ENCODE assay signal across 16 mouse cellular contexts in genomic region chr13:72063278-72063761, GRCm38 (mm10).
DNase-seq lines count a peak whose midpoint lies in the region; ATAC-seq lines count a peak whose summit lies in the region.
"Had no signal": no experiment of that assay in that cellular context is flagged by ENCODE, and none has a peak within 500 bp of the region (broad histone marks: within the 10 kb centered on the region; RNA-seq: fewer than 3 reads in every experiment).

No protein-coding gene starts in this region.

- H3K4me3 ChIP-seq in embryonic facial prominence, embryonic 10.5 days, result no peak overlapping the region
- no peak overlapping the region for H3K4me3 ChIP-seq in hindbrain, embryonic 11.5 days (ENCODE audit: low read depth, low read length)
- no peak overlapping the region for H3K4me3 ChIP-seq in midbrain, embryonic 14.5 days (replicated peaks; ENCODE audit: low read depth, low read length)
- H3K4me3 ChIP-seq: embryonic facial prominence, embryonic 13.5 days; heart, embryonic 13.5 days; left cerebral cortex, adult 2 months; limb, embryonic 15.5 days; lung, embryonic 15.5 days had no signal

- peak; percentile 11 for DNase-seq in embryo, embryonic 10.5 days (ENCODE audit: low spot score)
- peak; percentile 27 for DNase-seq in embryonic facial prominence, embryonic 10.5 days (ENCODE audit: low spot score)
- peak; percentile 23 for DNase-seq in hindbrain, embryonic 11.5 days (ENCODE audit: low spot score)
- peak; percentile 56 for DNase-seq in midbrain, embryonic 14.5 days
- DNase-seq in cerebellum, adult 9-10 months, result no peak
- no peak for DNase-seq in thymus, postnatal 0 days (ENCODE audit: low spot score)
- no peak for DNase-seq in urinary bladder, adult 18-20 months (ENCODE audit: low spot score in 2 of 2)
- DNase-seq: cerebellum, adult 2 months; gastrocnemius, postnatal 25 days; thymus, adult 2 months had no signal

- H3K27ac ChIP-seq in embryonic facial prominence, embryonic 10.5 days (replicated peaks), result no peak overlapping the region
- H3K27ac ChIP-seq in hindbrain, embryonic 11.5 days (ENCODE audit: low read depth, low read length), result no peak overlapping the region
- no peak overlapping the region for H3K27ac ChIP-seq in midbrain, embryonic 14.5 days (replicated peaks; ENCODE audit: low read depth, low read length)
- H3K27ac ChIP-seq: embryonic facial prominence, embryonic 13.5 days; heart, embryonic 13.5 days; left cerebral cortex, adult 2 months; limb, embryonic 15.5 days; lung, embryonic 15.5 days had no signal

- peaks cover 22% of the 10 kb centered on the region for H3K4me1 ChIP-seq in embryonic facial prominence, embryonic 10.5 days
- H3K4me1 ChIP-seq in hindbrain, embryonic 11.5 days (replicated peaks; ENCODE audit: control insufficient read depth, insufficient read depth, low read length), result no peaks in the 10 kb centered on the region
- H3K4me1 ChIP-seq in midbrain, embryonic 14.5 days (ENCODE audit: control insufficient read depth, insufficient read depth, low read length), result peaks cover 16% of the 10 kb centered on the region
- H3K4me1 ChIP-seq: heart, embryonic 13.5 days; limb, embryonic 15.5 days; lung, embryonic 15.5 days had no signal

- H3K9ac ChIP-seq in hindbrain, embryonic 11.5 days (ENCODE audit: low read depth, low read length), result no peak overlapping the region
- no peak overlapping the region for H3K9ac ChIP-seq in midbrain, embryonic 14.5 days (replicated peaks; ENCODE audit: low read length)
- H3K9ac ChIP-seq: embryonic facial prominence, embryonic 13.5 days; heart, embryonic 13.5 days; limb, embryonic 15.5 days; lung, embryonic 15.5 days had no signal

- ATAC-seq in hindbrain, embryonic 11.5 days (ENCODE audit: low FRiP score), result peak; percentile 77
- peak; percentile 63; the same call in 1 of the 2 replicates for ATAC-seq in midbrain, embryonic 14.5 days (ENCODE audit: low FRiP score, low TSS enrichment)

- peaks cover 9% of the 10 kb centered on the region; the same call in 1 of the 2 replicates for H3K27me3 ChIP-seq in embryonic facial prominence, embryonic 10.5 days (replicated peaks; ENCODE audit: low read depth, poor library complexity, severe bottlenecking)
- no peaks in the 10 kb centered on the region for H3K27me3 ChIP-seq in hindbrain, embryonic 11.5 days (ENCODE audit: control insufficient read depth, insufficient read depth, low read length)
- no peaks in the 10 kb centered on the region for H3K27me3 ChIP-seq in midbrain, embryonic 14.5 days (ENCODE audit: control insufficient read depth, insufficient read depth, low read length)
- H3K27me3 ChIP-seq: CH12.LX; heart, embryonic 13.5 days; limb, embryonic 15.5 days; lung, embryonic 15.5 days had no signal

- H3K4me2 ChIP-seq in hindbrain, embryonic 11.5 days (replicated peaks; ENCODE audit: low read depth, low read length), result no peak overlapping the region
- no peak overlapping the region for H3K4me2 ChIP-seq in midbrain, embryonic 14.5 days (ENCODE audit: low read length)
- H3K4me2 ChIP-seq: embryonic facial prominence, embryonic 13.5 days; heart, embryonic 13.5 days; limb, embryonic 15.5 days; lung, embryonic 15.5 days had no signal

- no peaks in the 10 kb centered on the region for H3K9me3 ChIP-seq in embryonic facial prominence, embryonic 10.5 days
- H3K9me3 ChIP-seq in hindbrain, embryonic 11.5 days (ENCODE audit: control insufficient read depth, low read length), result no peaks in the 10 kb centered on the region
- no peaks in the 10 kb centered on the region for H3K9me3 ChIP-seq in midbrain, embryonic 14.5 days (ENCODE audit: control insufficient read depth, low read length)
- H3K9me3 ChIP-seq: embryonic facial prominence, embryonic 13.5 days; heart, embryonic 13.5 days; limb, embryonic 15.5 days; lung, embryonic 15.5 days had no signal

- H3K36me3 ChIP-seq in embryonic facial prominence, embryonic 10.5 days (replicated peaks), result no peaks in the 10 kb centered on the region
- H3K36me3 ChIP-seq in hindbrain, embryonic 11.5 days (ENCODE audit: control insufficient read depth, insufficient read depth, low read length), result no peaks in the 10 kb centered on the region
- no peaks in the 10 kb centered on the region for H3K36me3 ChIP-seq in midbrain, embryonic 14.5 days (ENCODE audit: control insufficient read depth, insufficient read depth, low read length)
- H3K36me3 ChIP-seq: embryonic facial prominence, embryonic 13.5 days; heart, embryonic 13.5 days; limb, embryonic 15.5 days; lung, embryonic 15.5 days had no signal

- 34% methylated on average over 5 of the region's 5 CpGs for WGBS in embryonic facial prominence, embryonic 10.5 days
- 55% methylated on average over 5 of the region's 5 CpGs for WGBS in hindbrain, embryonic 11.5 days
- WGBS in midbrain, embryonic 14.5 days, result 15% methylated on average over 5 of the region's 5 CpGs

Comparison
In these comparisons a context has a peak if more than half of its experiments do, and no peak if none do; other contexts are left out.
1. DNase-seq: peak in embryo, embryonic 10.5 days (single experiment), embryonic facial prominence, embryonic 10.5 days (single experiment), hindbrain, embryonic 11.5 days (single experiment) and midbrain, embryonic 14.5 days (single experiment); none in cerebellum, adult 9-10 months (single experiment), thymus, postnatal 0 days (single experiment) and urinary bladder, adult 18-20 months (0 of 2).